Mouse (Mus musculus) kidney, embryonic 16.5 days (tissue): Measurements from ENCODE around the gene Nudt19. TPM values are rescaled to one million over a fixed set of nuclear protein-coding genes. Genes with fewer than 3 reads are reported as not detected.
"Not testable (repeated sequence)": the region's sequence is repeated elsewhere in the genome, so short reads cannot be mapped to it uniquely, and the experiment has no call there.

Experiments used
- ATAC-seq: fragments of 200-750 bp; cut with Nextera tagmentation; 2 replicates; pipeline ENCODE4 v1.8.0; 2017; ENCODE audit warnings: moderate TSS enrichment; ENCODE audit not compliant: low FRiP score, low TSS enrichment
- H3K27ac ChIP-seq: fragments of 300-500 bp; sonication (generic); 2 replicates; pipeline ENCODE4 v1.5.1; 2014; ENCODE audit warnings: low read length
- H3K27me3 ChIP-seq: fragments of 300-500 bp; sonication (generic); 2 replicates; pipeline ENCODE4 v1.6.1; 2014; ENCODE audit warnings: low read length, control low read depth, mixed read lengths; ENCODE audit not compliant: insufficient read depth
- H3K36me3 ChIP-seq: fragments of 300-500 bp; sonication (generic); 2 replicates; pipeline ENCODE4 v1.6.1; 2014; ENCODE audit warnings: low read length, control low read depth, mixed read lengths; ENCODE audit not compliant: insufficient read depth
- H3K4me1 ChIP-seq: fragments of 300-500 bp; sonication (generic); 2 replicates; pipeline ENCODE4 v1.6.1; 2014; ENCODE audit warnings: low read length, control low read depth, mixed read lengths; ENCODE audit not compliant: insufficient read depth
- H3K4me2 ChIP-seq: fragments of 300-500 bp; sonication (generic); replicated peaks from 2 replicates; pipeline ENCODE4 v1.6.1; 2014; ENCODE audit warnings: low read depth, low read length
- H3K4me3 ChIP-seq: fragments of 300-500 bp; sonication (generic); 2 replicates; pipeline ENCODE4 v1.5.1; 2014; ENCODE audit warnings: mild to moderate bottlenecking, low read length
- H3K9ac ChIP-seq: fragments of 300-500 bp; sonication (generic); replicated peaks from 2 replicates; pipeline ENCODE4 v1.6.1; 2014; ENCODE audit warnings: low read length
- H3K9me3 ChIP-seq: fragments of 300-500 bp; sonication (generic); 2 replicates; pipeline ENCODE4 v1.6.1; 2016; ENCODE audit warnings: low read length, control low read depth
- WGBS: fragments of 180-500 bp; shearing (Covaris S2); extraction: QIAGEN DNeasy Blood & Tissue Kit; methylation state at CpG from one replicate; pipeline ENCODE4 v1.1.7; 2014; 5-methylcytosine and 5-hydroxymethylcytosine counted together
- polyA plus RNA-seq: library from polyadenylated mRNA; unstranded; fragments of >200 nt; fragmentation: Nextera tagmentation; extraction: Ambion mirVana; gene quantifications from 2 replicates; pipeline ENCODE4 v1.2.1, GENCODE M21; 2015

Nudt19 gene
- polyA plus RNA-seq, 1 experiment from 2014 or later = 88.9 TPM

- not testable (repeated sequence) for H3K9me3 ChIP-seq, H3K36me3 ChIP-seq, H3K4me2 ChIP-seq, H3K27me3 ChIP-seq, H3K4me1 ChIP-seq, ATAC-seq, H3K4me3 ChIP-seq, H3K27ac ChIP-seq, H3K9ac ChIP-seq
- 92% methylated on average over 4 of the region's 4 CpGs for whole genome bisulfite sequencing
Observed at GRCm38 (mm10) chr7:35569724-35570123, 13.6 kb upstream of the Nudt19 start.

- not testable (repeated sequence) for H3K27ac ChIP-seq
Observed at GRCm38 (mm10) chr7:35565965-35566364, 9.9 kb upstream of the Nudt19 start.

GRCm38 (mm10) chr7:35564872-35565271 is 8.8 kb upstream of the Nudt19 start:
- not testable (repeated sequence) for H3K36me3 ChIP-seq, H3K9ac ChIP-seq, H3K4me3 ChIP-seq, H3K9me3 ChIP-seq, ATAC-seq, H3K4me2 ChIP-seq, H3K27me3 ChIP-seq, H3K4me1 ChIP-seq, H3K27ac ChIP-seq
- WGBS = 84% methylated on average over 10 of the region's 10 CpGs

More at GRCm38 (mm10) chr7:35565965-35566364, 9.9 kb upstream of the Nudt19 start:
- H3K4me1 ChIP-seq, H3K9me3 ChIP-seq, H3K27me3 ChIP-seq, H3K4me3 ChIP-seq, H3K9ac ChIP-seq, H3K4me2 ChIP-seq, H3K36me3 ChIP-seq, ATAC-seq: not testable (repeated sequence)
- WGBS = 73% methylated on average over 13 of the region's 13 CpGs

GRCm38 (mm10) chr7:35564067-35564865 is 8.2 kb upstream of the Nudt19 start:
- 97% methylated on average over 2 of the region's 2 CpGs for WGBS
- no peaks in the 10 kb centered on the region for H3K36me3 ChIP-seq
- H3K4me2 ChIP-seq = no peak overlapping the region
- ATAC-seq = no peak
- H3K9me3 ChIP-seq = no peaks in the 10 kb centered on the region
- no peak overlapping the region for H3K27ac ChIP-seq
- no peaks in the 10 kb centered on the region for H3K4me1 ChIP-seq
- H3K9ac ChIP-seq = no peak overlapping the region
- no peaks in the 10 kb centered on the region for H3K27me3 ChIP-seq
- no peak overlapping the region for H3K4me3 ChIP-seq

GRCm38 (mm10) chr7:35563071-35563470 is 7.0 kb upstream of the Nudt19 start:
- no peaks in the 10 kb centered on the region for H3K36me3 ChIP-seq
- no peak overlapping the region for H3K9ac ChIP-seq
- no peaks in the 10 kb centered on the region for H3K9me3 ChIP-seq
- H3K4me2 ChIP-seq = no peak overlapping the region
- no peak overlapping the region for H3K27ac ChIP-seq
- no peaks in the 10 kb centered on the region for H3K27me3 ChIP-seq
- no peaks in the 10 kb centered on the region for H3K4me1 ChIP-seq
- 67% methylated on average over 11 of the region's 11 CpGs for WGBS
- no peak overlapping the region for H3K4me3 ChIP-seq
- no peak; the same call in 1 of the 2 replicates for ATAC-seq

GRCm38 (mm10) chr7:35559838-35560237 is 3.7 kb upstream of the Nudt19 start:
- Histone ChIP-seq H3K4me3 (no peak overlapping the region), H3K36me3 (no peaks in the 10 kb centered on the region), H3K27ac (no peak overlapping the region), H3K9ac (no peak overlapping the region), H3K27me3 (no peaks in the 10 kb centered on the region), H3K4me2 (no peak overlapping the region), H3K4me1 (peaks cover 8% of the 10 kb centered on the region; the same call in 1 of the 2 replicates), H3K9me3 (no peaks in the 10 kb centered on the region)
- no peak for ATAC-seq
- WGBS = 88% methylated on average over 3 of the region's 3 CpGs

GRCm38 (mm10) chr7:35558681-35559080 is 2.6 kb upstream of the Nudt19 start:
- Histone ChIP-seq H3K9me3 (no peaks in the 10 kb centered on the region), H3K36me3 (no peaks in the 10 kb centered on the region), H3K27me3 (no peaks in the 10 kb centered on the region), H3K4me1 (peaks cover 14% of the 10 kb centered on the region; the same call in 1 of the 2 replicates), H3K27ac (no peak overlapping the region), H3K4me3 (no peak overlapping the region), H3K9ac (no peak overlapping the region), H3K4me2 (no peak overlapping the region)
- 74% methylated on average over 2 of the region's 2 CpGs for WGBS
- ATAC-seq = no peak

GRCm38 (mm10) chr7:35557577-35557976 is 1.5 kb upstream of the Nudt19 start:
- 72% methylated on average over 3 of the region's 3 CpGs for WGBS
- no peak for ATAC-seq
- no peak overlapping the region for H3K4me2 ChIP-seq
- no peaks in the 10 kb centered on the region for H3K27me3 ChIP-seq
- no peak overlapping the region for H3K4me3 ChIP-seq
- H3K27ac ChIP-seq = no peak overlapping the region
- H3K36me3 ChIP-seq = no peaks in the 10 kb centered on the region
- H3K9ac ChIP-seq = no peak overlapping the region
- peaks cover 14% of the 10 kb centered on the region; the same call in 1 of the 2 replicates for H3K4me1 ChIP-seq
- H3K9me3 ChIP-seq = no peaks in the 10 kb centered on the region

GRCm38 (mm10) chr7:35556905-35557304 is 801 bp upstream of the Nudt19 start:
- H3K4me2 ChIP-seq = no peak overlapping the region
- H3K4me3 ChIP-seq = no peak overlapping the region
- no peaks in the 10 kb centered on the region for H3K27me3 ChIP-seq
- no peaks in the 10 kb centered on the region for H3K9me3 ChIP-seq
- 88% methylated on average over 5 of the region's 5 CpGs for WGBS
- no peaks in the 10 kb centered on the region for H3K36me3 ChIP-seq
- no peak overlapping the region for H3K9ac ChIP-seq
- no peak for ATAC-seq
- H3K27ac ChIP-seq = no peak overlapping the region
- peaks cover 14% of the 10 kb centered on the region; the same call in 1 of the 2 replicates for H3K4me1 ChIP-seq
